9 mouse cellular contexts compared by ENCODE assay signal in the genomic region with DNA sequence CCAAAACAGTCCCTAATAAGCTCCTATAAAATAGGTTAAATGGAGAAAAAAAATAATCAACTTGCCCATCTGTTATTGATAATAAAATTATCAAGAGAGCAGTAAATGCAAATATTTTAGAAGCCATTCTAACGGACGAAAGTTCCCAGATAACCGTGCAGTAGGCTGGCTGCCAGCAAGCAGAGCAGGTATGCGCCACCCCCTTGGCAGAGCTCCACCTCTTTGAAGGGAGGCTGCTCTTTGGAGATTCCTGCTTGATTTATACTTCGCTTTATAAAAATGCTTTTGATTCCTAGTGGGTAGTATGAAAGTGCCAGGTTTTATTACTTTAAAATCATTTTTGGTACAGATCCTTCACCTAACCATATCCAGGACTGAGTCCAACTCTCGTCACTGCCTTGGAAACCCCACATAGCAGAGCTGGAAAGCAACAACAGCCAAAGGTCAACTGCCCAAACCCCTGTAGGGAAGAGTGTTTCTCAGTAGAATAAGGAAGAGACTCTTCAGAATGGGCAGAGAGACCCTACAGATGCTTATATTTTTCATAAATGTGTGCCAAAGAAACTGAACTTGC.
DNase-seq lines count a peak whose midpoint lies in the region; ATAC-seq and TF ChIP-seq lines count a peak whose summit lies in the region.
"Had no signal": no experiment of that assay in that cellular context is flagged by ENCODE, and none has a peak within 500 bp of the region (broad histone marks: within the 10 kb centered on the region; RNA-seq: fewer than 3 reads in every experiment).

No protein-coding gene starts in this region.

- H3K4me2 ChIP-seq in intestine, embryonic 15.5 days (replicated peaks): no peak overlapping the region
- H3K4me2 ChIP-seq in stomach, postnatal 0 days (replicated peaks; ENCODE audit: low read depth): peak overlapping the region; percentile 12; the same call in 1 of the 2 replicates
- no peak overlapping the region for H3K4me2 ChIP-seq in midbrain, postnatal 0 days (ENCODE audit: low read depth, low read length, poor library complexity, severe bottlenecking)

- H3K27ac ChIP-seq in intestine, embryonic 15.5 days: no peak overlapping the region
- no peak overlapping the region for H3K27ac ChIP-seq in stomach, postnatal 0 days (replicated peaks)
- no peak overlapping the region for H3K27ac ChIP-seq in midbrain, postnatal 0 days (ENCODE audit: low read depth, low read length)

- H3K4me3 ChIP-seq in intestine, embryonic 15.5 days (replicated peaks): no peak overlapping the region
- no peak overlapping the region for H3K4me3 ChIP-seq in stomach, postnatal 0 days (ENCODE audit: low read depth, low read length)
- H3K4me3 ChIP-seq in midbrain, postnatal 0 days (ENCODE audit: low read depth, low read length): no peak overlapping the region

- no peaks in the 10 kb centered on the region for H3K36me3 ChIP-seq in intestine, embryonic 15.5 days
- H3K36me3 ChIP-seq in stomach, postnatal 0 days (ENCODE audit: control insufficient read depth, insufficient read depth, low read length): no peaks in the 10 kb centered on the region
- no peaks in the 10 kb centered on the region for H3K36me3 ChIP-seq in midbrain, postnatal 0 days (ENCODE audit: insufficient read depth, low read length)

- 39% methylated on average over 6 of the region's 6 CpGs for WGBS in intestine, embryonic 15.5 days
- 28% methylated on average over 6 of the region's 6 CpGs for WGBS in stomach, postnatal 0 days
- 33% methylated on average over 6 of the region's 6 CpGs for WGBS in midbrain, postnatal 0 days

- H3K9me3 ChIP-seq in intestine, embryonic 15.5 days: no peaks in the 10 kb centered on the region
- no peaks in the 10 kb centered on the region for H3K9me3 ChIP-seq in stomach, postnatal 0 days (ENCODE audit: control insufficient read depth, low read length)
- H3K9me3 ChIP-seq in midbrain, postnatal 0 days (ENCODE audit: low read length): no peaks in the 10 kb centered on the region

- TF ChIP-seq CTCF in stomach, postnatal 0 days (IDR thresholded peaks at IDR 0.05; ENCODE audit: low read depth): no peak
- TF ChIP-seq CTCF in midbrain, postnatal 0 days (IDR thresholded peaks at IDR 0.05): no peak

- peaks cover 3% of the 10 kb centered on the region; the same call in 1 of the 2 replicates for H3K4me1 ChIP-seq in intestine, embryonic 15.5 days (replicated peaks)
- no peaks in the 10 kb centered on the region for H3K4me1 ChIP-seq in stomach, postnatal 0 days (replicated peaks; ENCODE audit: control insufficient read depth, insufficient read depth)
- H3K4me1 ChIP-seq in midbrain, postnatal 0 days (ENCODE audit: insufficient read depth, low read length): no peaks in the 10 kb centered on the region

- intact Hi-C loops in gastrocnemius, postnatal 14 days (cut with DNase I; ENCODE audit: low total_unique reads): no loop called here
- intact Hi-C loops in left cerebral cortex, postnatal 25 days (cut with DNase I): loop anchor here (10.0 kb wide), 2 partner anchors 156 to 246 kb away; no protein-coding TSS in a partner anchor

- TF ChIP-seq EP300 in stomach, postnatal 0 days (optimal IDR thresholded peaks at IDR 0.05): no peak

- H3K9ac ChIP-seq in intestine, embryonic 15.5 days: no peak overlapping the region
- no peak overlapping the region for H3K9ac ChIP-seq in stomach, postnatal 0 days (ENCODE audit: low read length)
- no peak overlapping the region for H3K9ac ChIP-seq in midbrain, postnatal 0 days (replicated peaks; ENCODE audit: low read length, poor library complexity, severe bottlenecking)

- H3K27me3 ChIP-seq in intestine, embryonic 15.5 days (replicated peaks): no peaks in the 10 kb centered on the region
- no peaks in the 10 kb centered on the region for H3K27me3 ChIP-seq in stomach, postnatal 0 days (ENCODE audit: control insufficient read depth, insufficient read depth, low read length)
- no peaks in the 10 kb centered on the region for H3K27me3 ChIP-seq in midbrain, postnatal 0 days (ENCODE audit: insufficient read depth, low read length)
- H3K27me3 ChIP-seq: CH12.LX had no signal

- peak; percentile 19 for DNase-seq in gastrocnemius, postnatal 14 days
- DNase-seq in gastrocnemius, postnatal 4 days (ENCODE audit: low spot score in 2 of 2): no peak
- peak; percentile 22 for DNase-seq in right cerebral cortex, postnatal 4 days
- no peak for DNase-seq in right cerebral cortex, adult 18-20 months
- peak; percentile 72 for DNase-seq in stomach, postnatal 0 days (ENCODE audit: low spot score)
- no peak for DNase-seq in midbrain, postnatal 0 days (ENCODE audit: low spot score)
- no peak for DNase-seq in left cerebral cortex, postnatal 25 days (ENCODE audit: low spot score in 2 of 2)

- peak; percentile 47; the same call in 1 of the 2 replicates for ATAC-seq in intestine, embryonic 15.5 days
- ATAC-seq in stomach, postnatal 0 days (ENCODE audit: low FRiP score, low TSS enrichment): no peak
- no peak for ATAC-seq in midbrain, postnatal 0 days (ENCODE audit: low FRiP score)

Comparison
In these comparisons a context has a peak if more than half of its experiments do, and no peak if none do; other contexts are left out.
1. DNase-seq: peak in gastrocnemius, postnatal 14 days (single experiment), right cerebral cortex, postnatal 4 days (single experiment) and stomach, postnatal 0 days (single experiment); none in gastrocnemius, postnatal 4 days (0 of 2), right cerebral cortex, adult 18-20 months (single experiment), midbrain, postnatal 0 days (single experiment) and left cerebral cortex, postnatal 25 days (0 of 2).